Mouse (Mus musculus): ENCODE data around the gene Nipbl. TPM values are rescaled to one million over a fixed set of nuclear protein-coding genes. Genes with fewer than 3 reads are reported as not detected.
A peak's percentile ranks its signal among the peaks of the same experiment; 100 is the strongest.
"Not testable (repeated sequence)": the region's sequence is repeated elsewhere in the genome, so short reads cannot be mapped to it uniquely, and the experiment has no call there.

Gene Nipbl
- polyA plus RNA-seq (2014; fragmentation: Nextera tagmentation; extraction: Ambion mirVana), result 15.3 and 18.4 TPM in 2 replicates

- H3K4me2 ChIP-seq (ENCODE audit: low read length), result peak within 1 kb of the TSS; percentile 94
- H3K27me3 ChIP-seq (replicated peaks; ENCODE audit: control insufficient read depth, insufficient read depth, low read length), result no peaks in the 10 kb centered on the region
- H3K4me1 ChIP-seq (ENCODE audit: control insufficient read depth, insufficient read depth, low read length), result peaks cover 25% of the 10 kb centered on the region
- ATAC-seq, result peak; percentile 89
- peak; percentile 97 for DNase-seq (ENCODE audit: low spot score)
- H3K36me3 ChIP-seq (ENCODE audit: control insufficient read depth, insufficient read depth, low read length), result no peaks in the 10 kb centered on the region
- H3K9ac ChIP-seq (ENCODE audit: low read length), result peak within 1 kb of the TSS; percentile 98
- H3K4me3 ChIP-seq (ENCODE audit: low read depth, low read length), result peak within 1 kb of the TSS; percentile 95
- WGBS, result under 1% methylated on average over 82 of the region's 102 CpGs
- H3K9me3 ChIP-seq (replicated peaks; ENCODE audit: control insufficient read depth, low read length), result no peaks in the 10 kb centered on the region
- peak within 1 kb of the TSS; percentile 99 for H3K27ac ChIP-seq (ENCODE audit: low read depth, low read length)
Observed at GRCm38 (mm10) chr15:8443926-8444889, at the start of gene Nipbl. Nipbl (minus strand) TSS chr15:8444463.

- Histone ChIP-seq H3K4me2 (ENCODE audit: low read length) (no peak overlapping the region), H3K27ac (ENCODE audit: low read depth, low read length) (no peak overlapping the region), H3K4me1 (ENCODE audit: control insufficient read depth, insufficient read depth, low read length) (no peaks in the 10 kb centered on the region), H3K9me3 (replicated peaks; ENCODE audit: control insufficient read depth, low read length) (no peaks in the 10 kb centered on the region), H3K27me3 (replicated peaks; ENCODE audit: control insufficient read depth, insufficient read depth, low read length) (no peaks in the 10 kb centered on the region), H3K36me3 (ENCODE audit: control insufficient read depth, insufficient read depth, low read length) (no peaks in the 10 kb centered on the region), H3K4me3 (ENCODE audit: low read depth, low read length) (no peak overlapping the region), H3K9ac (ENCODE audit: low read length) (no peak overlapping the region)
- 72% methylated on average over 6 of the region's 6 CpGs for WGBS
- DNase-seq (ENCODE audit: low spot score), result peak; percentile 39
- ATAC-seq, result no peak
Observed at GRCm38 (mm10) chr15:8485261-8485660, 41.0 kb upstream of the Nipbl start.

- Histone ChIP-seq H3K27ac (ENCODE audit: low read depth, low read length) (no peak overlapping the region), H3K27me3 (replicated peaks; ENCODE audit: control insufficient read depth, insufficient read depth, low read length) (no peaks in the 10 kb centered on the region), H3K9me3 (replicated peaks; ENCODE audit: control insufficient read depth, low read length) (no peaks in the 10 kb centered on the region), H3K9ac (ENCODE audit: low read length) (no peak overlapping the region), H3K4me2 (ENCODE audit: low read length) (no peak overlapping the region), H3K4me3 (ENCODE audit: low read depth, low read length) (no peak overlapping the region), H3K4me1 (ENCODE audit: control insufficient read depth, insufficient read depth, low read length) (no peaks in the 10 kb centered on the region), H3K36me3 (ENCODE audit: control insufficient read depth, insufficient read depth, low read length) (no peaks in the 10 kb centered on the region)
- ATAC-seq, result no peak
- 52% methylated on average over 4 of the region's 4 CpGs for WGBS
- no peak for DNase-seq (ENCODE audit: low spot score)
Observed at GRCm38 (mm10) chr15:8469006-8469575, 24.8 kb upstream of the Nipbl start.

- H3K9me3 ChIP-seq (replicated peaks; ENCODE audit: control insufficient read depth, low read length), result no peaks in the 10 kb centered on the region
- no peak overlapping the region for H3K4me3 ChIP-seq (ENCODE audit: low read depth, low read length)
- H3K4me1 ChIP-seq (ENCODE audit: control insufficient read depth, insufficient read depth, low read length), result no peaks in the 10 kb centered on the region
- H3K27me3 ChIP-seq (replicated peaks; ENCODE audit: control insufficient read depth, insufficient read depth, low read length), result no peaks in the 10 kb centered on the region
- ATAC-seq (no peak), DNase-seq (ENCODE audit: low spot score) (no peak)
- WGBS, result 86% methylated on average over 1 of the region's 1 CpGs
- no peaks in the 10 kb centered on the region for H3K36me3 ChIP-seq (ENCODE audit: control insufficient read depth, insufficient read depth, low read length)
- no peak overlapping the region for H3K9ac ChIP-seq (ENCODE audit: low read length)
- H3K4me2 ChIP-seq (ENCODE audit: low read length), result no peak overlapping the region
- no peak overlapping the region for H3K27ac ChIP-seq (ENCODE audit: low read depth, low read length)
Observed at GRCm38 (mm10) chr15:8463521-8463920, 19.3 kb upstream of the Nipbl start.

GRCm38 (mm10) chr15:8462780-8463179, 18.5 kb upstream of the Nipbl start:
- 91% methylated on average over 4 of the region's 4 CpGs for WGBS
- ATAC-seq (no peak), DNase-seq (ENCODE audit: low spot score) (no peak)
- no peak overlapping the region for H3K4me3 ChIP-seq (ENCODE audit: low read depth, low read length)
- H3K27me3 ChIP-seq (replicated peaks; ENCODE audit: control insufficient read depth, insufficient read depth, low read length), result no peaks in the 10 kb centered on the region
- H3K4me2 ChIP-seq (ENCODE audit: low read length), result no peak overlapping the region
- H3K36me3 ChIP-seq (ENCODE audit: control insufficient read depth, insufficient read depth, low read length), result no peaks in the 10 kb centered on the region
- H3K27ac ChIP-seq (ENCODE audit: low read depth, low read length), result no peak overlapping the region
- no peaks in the 10 kb centered on the region for H3K4me1 ChIP-seq (ENCODE audit: control insufficient read depth, insufficient read depth, low read length)
- no peak overlapping the region for H3K9ac ChIP-seq (ENCODE audit: low read length)
- no peaks in the 10 kb centered on the region for H3K9me3 ChIP-seq (replicated peaks; ENCODE audit: control insufficient read depth, low read length)

- no peak overlapping the region for H3K27ac ChIP-seq (ENCODE audit: low read depth, low read length)
- H3K27me3 ChIP-seq (replicated peaks; ENCODE audit: control insufficient read depth, insufficient read depth, low read length), result no peaks in the 10 kb centered on the region
- no peaks in the 10 kb centered on the region for H3K36me3 ChIP-seq (ENCODE audit: control insufficient read depth, insufficient read depth, low read length)
- no peak overlapping the region for H3K4me3 ChIP-seq (ENCODE audit: low read depth, low read length)
- DNase-seq (ENCODE audit: low spot score) (no peak), ATAC-seq (no peak)
- H3K4me2 ChIP-seq (ENCODE audit: low read length), result no peak overlapping the region
- no peaks in the 10 kb centered on the region for H3K9me3 ChIP-seq (replicated peaks; ENCODE audit: control insufficient read depth, low read length)
- H3K4me1 ChIP-seq (ENCODE audit: control insufficient read depth, insufficient read depth, low read length), result no peaks in the 10 kb centered on the region
- whole genome bisulfite sequencing, result 92% methylated on average over 2 of the region's 2 CpGs
- H3K9ac ChIP-seq (ENCODE audit: low read length), result no peak overlapping the region
Observed at GRCm38 (mm10) chr15:8460871-8461270, 16.6 kb upstream of the Nipbl start.

- DNase-seq (ENCODE audit: low spot score) (no peak), ATAC-seq (no peak)
- no peak overlapping the region for H3K27ac ChIP-seq (ENCODE audit: low read depth, low read length)
- H3K4me1 ChIP-seq (ENCODE audit: control insufficient read depth, insufficient read depth, low read length), result no peaks in the 10 kb centered on the region
- H3K4me3 ChIP-seq (ENCODE audit: low read depth, low read length), result no peak overlapping the region
- no peaks in the 10 kb centered on the region for H3K27me3 ChIP-seq (replicated peaks; ENCODE audit: control insufficient read depth, insufficient read depth, low read length)
- no peaks in the 10 kb centered on the region for H3K36me3 ChIP-seq (ENCODE audit: control insufficient read depth, insufficient read depth, low read length)
- H3K4me2 ChIP-seq (ENCODE audit: low read length), result no peak overlapping the region
- no peaks in the 10 kb centered on the region for H3K9me3 ChIP-seq (replicated peaks; ENCODE audit: control insufficient read depth, low read length)
- WGBS, result 90% methylated on average over 2 of the region's 2 CpGs
- no peak overlapping the region for H3K9ac ChIP-seq (ENCODE audit: low read length)
Observed at GRCm38 (mm10) chr15:8459979-8460378, 15.7 kb upstream of the Nipbl start.

- not testable (repeated sequence) for H3K9ac ChIP-seq (ENCODE audit: low read length); ATAC-seq; H3K4me2 ChIP-seq (ENCODE audit: low read length); H3K27ac ChIP-seq (ENCODE audit: low read depth, low read length); H3K27me3 ChIP-seq (replicated peaks; ENCODE audit: control insufficient read depth, insufficient read depth, low read length); DNase-seq (ENCODE audit: low spot score); H3K4me3 ChIP-seq (ENCODE audit: low read depth, low read length); H3K4me1 ChIP-seq (ENCODE audit: control insufficient read depth, insufficient read depth, low read length); H3K9me3 ChIP-seq (replicated peaks; ENCODE audit: control insufficient read depth, low read length); H3K36me3 ChIP-seq (ENCODE audit: control insufficient read depth, insufficient read depth, low read length)
- WGBS, result 91% methylated on average over 1 of the region's 2 CpGs
Observed at GRCm38 (mm10) chr15:8456223-8456622, 12.0 kb upstream of the Nipbl start.

GRCm38 (mm10) chr15:8455486-8455885, 11.2 kb upstream of the Nipbl start:
- no peak overlapping the region for H3K27ac ChIP-seq (ENCODE audit: low read depth, low read length)
- no peaks in the 10 kb centered on the region for H3K27me3 ChIP-seq (replicated peaks; ENCODE audit: control insufficient read depth, insufficient read depth, low read length)
- H3K4me3 ChIP-seq (ENCODE audit: low read depth, low read length), result no peak overlapping the region
- H3K36me3 ChIP-seq (ENCODE audit: control insufficient read depth, insufficient read depth, low read length), result no peaks in the 10 kb centered on the region
- no peak overlapping the region for H3K4me2 ChIP-seq (ENCODE audit: low read length)
- H3K9ac ChIP-seq (ENCODE audit: low read length), result no peak overlapping the region
- no peak for ATAC-seq
- DNase-seq (ENCODE audit: low spot score), result no peak
- WGBS, result 91% methylated on average over 2 of the region's 2 CpGs
- H3K9me3 ChIP-seq (replicated peaks; ENCODE audit: control insufficient read depth, low read length), result no peaks in the 10 kb centered on the region
- H3K4me1 ChIP-seq (ENCODE audit: control insufficient read depth, insufficient read depth, low read length), result no peaks in the 10 kb centered on the region

All from forebrain, embryonic 14.5 days (tissue).